Mouse (Mus musculus) gastrocnemius, postnatal 10 days (tissue): ENCODE measurements around the gene Stam2. TPM values are rescaled to one million over a fixed set of nuclear protein-coding genes. Genes with fewer than 3 reads are reported as not detected.

Source experiments
- DNase-seq: peaks from one replicate; pipeline ENCODE4 v3.0.0; 2021; ENCODE audit warnings: mixed read lengths
- total RNA-seq, 2 experiments: library from RNA; stranded (reverse); gene quantifications; 2 replicates each; pipeline ENCODE4 v1.2.3; 2021

The Stam2 gene
- total RNA-seq, 2 experiments from 2014 or later = 17.9 to 20.8 TPM

GRCm38 (mm10) chr2:52730891-52731290 lies 11.2 kb downstream of the Stam2 start:
- DNase-seq = no peak

- no peak for DNase-seq
Observed at GRCm38 (mm10) chr2:52720231-52721025, 21.7 kb downstream of the Stam2 start.

DNA sequence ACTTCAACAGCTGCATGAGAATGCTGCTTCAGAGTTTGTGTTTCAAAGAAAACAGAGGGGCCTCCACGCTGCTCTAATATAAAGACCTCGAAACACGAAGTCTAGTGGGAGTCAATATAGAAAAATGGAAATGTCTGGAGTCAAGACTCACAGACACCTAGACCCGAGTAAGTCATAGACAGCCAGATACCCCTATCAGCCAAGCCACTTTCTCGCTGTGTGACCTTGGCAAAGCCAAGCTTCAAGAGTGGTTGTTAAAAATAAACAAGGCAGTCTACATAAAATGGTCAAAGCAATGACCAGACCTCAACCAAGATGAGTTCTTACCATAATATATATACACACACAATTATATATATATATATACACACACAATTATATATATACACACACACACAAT lies 25.0 kb downstream of the Stam2 start:
- no peak for DNase-seq

GRCm38 (mm10) chr2:52715538-52715937 lies 26.5 kb downstream of the Stam2 start:
- no peak for DNase-seq

- no peak for DNase-seq
Observed at GRCm38 (mm10) chr2:52714111-52714510, 28.0 kb downstream of the Stam2 start.

DNA sequence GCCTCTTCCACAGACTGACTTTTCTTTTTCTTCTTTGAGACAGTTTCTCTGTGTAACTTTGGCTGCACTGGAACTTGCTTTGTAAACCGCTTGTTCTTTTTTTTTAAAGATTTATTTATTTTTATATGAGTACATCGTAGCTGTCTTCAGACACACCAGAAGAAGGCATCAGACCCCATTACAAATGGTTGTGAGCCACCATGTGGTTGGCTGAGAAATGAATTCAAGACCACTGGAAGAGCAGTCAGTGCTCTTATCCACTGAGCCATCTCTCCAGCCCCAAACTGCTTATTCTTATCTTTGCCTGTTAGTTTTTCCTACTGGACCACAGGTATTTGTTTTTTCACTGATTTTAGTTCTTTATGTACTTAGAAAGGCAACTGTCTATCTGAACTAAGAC lies 31.3 kb downstream of the Stam2 start:
- DNase-seq = no peak

DNA sequence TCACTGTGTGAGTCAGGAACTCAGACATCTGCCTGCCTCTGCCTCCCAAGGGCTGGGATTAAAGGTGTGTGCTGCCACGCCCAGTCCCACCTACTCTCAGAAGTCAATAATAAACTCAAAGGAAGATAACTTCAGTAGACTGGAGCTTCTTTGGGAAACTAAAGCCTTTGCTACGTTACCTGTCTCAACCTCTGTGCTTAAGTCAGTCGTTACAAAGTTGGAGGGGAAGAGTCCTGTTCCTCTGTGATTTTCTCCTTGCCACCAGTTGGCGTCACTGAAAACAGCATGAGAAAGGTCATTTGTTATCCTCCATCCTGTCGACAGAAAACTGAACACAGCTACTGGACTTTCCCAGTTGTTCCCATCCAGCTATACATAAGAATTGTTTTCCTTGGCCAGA lies 32.7 kb downstream of the Stam2 start:
- no peak for DNase-seq

DNA sequence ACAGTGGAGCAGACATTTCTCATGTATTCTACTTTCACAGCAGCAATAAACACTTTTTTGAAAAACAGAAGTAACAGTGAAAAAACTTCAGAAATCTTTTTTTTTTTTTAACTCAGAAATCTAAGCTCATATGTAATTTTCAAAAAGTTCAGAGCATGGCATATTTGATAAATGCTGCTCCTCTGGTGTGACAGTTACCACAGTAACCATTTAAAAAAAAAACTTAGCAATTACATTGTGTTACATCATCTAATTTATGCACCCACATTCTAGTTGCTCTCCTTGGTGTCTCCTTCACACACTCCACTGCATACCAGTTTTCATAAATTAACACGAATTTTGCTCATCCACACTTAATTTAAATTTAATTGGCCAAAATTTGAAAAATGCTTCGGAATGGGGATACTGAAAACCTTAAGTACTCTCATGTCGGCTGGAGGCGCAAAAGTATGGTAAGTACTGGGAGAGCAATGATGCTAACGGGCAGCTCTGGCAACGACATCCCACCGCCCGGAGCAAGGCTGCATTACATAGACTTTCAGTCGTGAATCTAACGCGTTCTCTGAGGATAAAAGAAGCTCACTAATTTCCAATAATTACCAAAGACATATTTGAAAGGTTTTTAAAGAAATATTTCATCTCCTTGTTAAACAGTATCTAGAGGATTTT lies 40.6 kb downstream of the Stam2 start:
- no peak for DNase-seq

DNA sequence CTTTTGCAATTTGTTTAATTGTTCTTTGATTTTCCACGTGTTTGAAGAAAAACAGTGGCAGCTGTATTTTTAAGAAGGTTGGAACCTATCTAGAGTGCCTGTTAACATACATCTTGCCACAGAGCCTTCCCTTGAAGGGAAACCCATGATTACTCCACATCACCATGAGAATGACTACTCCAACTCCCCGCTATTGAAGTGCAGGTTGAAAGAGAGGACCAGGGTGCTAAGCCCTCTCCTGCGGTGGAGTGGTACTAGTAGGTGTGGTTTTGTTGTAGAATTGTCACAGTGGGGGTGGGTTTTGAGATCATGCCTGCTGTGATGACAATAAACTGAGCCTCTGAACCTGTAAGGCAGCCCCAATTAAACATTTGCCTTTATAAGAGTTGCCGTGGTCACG lies 41.7 kb downstream of the Stam2 start:
- no peak for DNase-seq

DNA sequence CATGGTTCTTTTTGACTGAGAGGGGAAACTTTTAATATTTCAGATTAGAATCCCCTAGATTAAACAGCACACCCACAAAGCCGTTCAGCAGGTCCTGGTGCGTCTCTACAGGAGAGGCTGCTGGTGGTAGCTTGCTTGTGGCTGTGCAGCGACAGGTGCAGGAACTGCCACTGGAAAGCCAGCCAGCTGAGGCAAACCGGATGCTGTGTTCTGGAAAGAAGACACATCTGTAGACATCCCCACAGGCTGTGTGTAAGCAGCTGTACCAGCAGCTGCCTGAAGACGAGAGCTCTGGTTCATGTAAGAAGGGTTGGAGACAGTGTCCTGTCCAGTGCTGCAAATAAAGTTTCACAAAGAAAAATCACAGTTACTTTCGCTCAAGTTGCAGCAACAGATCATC lies 47.5 kb downstream of the Stam2 start:
- DNase-seq = peak; percentile 8

- no peak for DNase-seq
Observed at GRCm38 (mm10) chr2:52691745-52692144, 50.3 kb downstream of the Stam2 start.

DNA sequence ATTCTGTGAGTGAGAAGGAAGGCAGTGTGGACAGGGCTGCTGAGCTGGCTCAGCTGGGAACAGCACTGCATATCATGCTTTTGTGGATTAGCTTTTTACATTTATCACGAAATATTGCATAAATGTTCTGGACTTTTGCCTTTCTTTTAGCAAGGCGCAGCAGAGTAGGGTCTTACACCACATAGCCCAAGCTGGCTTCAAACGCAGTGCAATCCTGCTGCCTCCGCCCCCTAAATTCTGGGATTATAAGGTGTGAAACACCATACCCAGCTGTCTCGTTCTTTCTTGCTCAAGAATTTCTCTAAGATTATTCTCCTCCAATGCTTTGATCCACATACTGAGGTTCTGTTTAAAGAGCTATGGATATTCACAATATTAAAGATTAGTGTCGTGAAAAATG lies 55.5 kb downstream of the Stam2 start:
- no peak for DNase-seq

DNA sequence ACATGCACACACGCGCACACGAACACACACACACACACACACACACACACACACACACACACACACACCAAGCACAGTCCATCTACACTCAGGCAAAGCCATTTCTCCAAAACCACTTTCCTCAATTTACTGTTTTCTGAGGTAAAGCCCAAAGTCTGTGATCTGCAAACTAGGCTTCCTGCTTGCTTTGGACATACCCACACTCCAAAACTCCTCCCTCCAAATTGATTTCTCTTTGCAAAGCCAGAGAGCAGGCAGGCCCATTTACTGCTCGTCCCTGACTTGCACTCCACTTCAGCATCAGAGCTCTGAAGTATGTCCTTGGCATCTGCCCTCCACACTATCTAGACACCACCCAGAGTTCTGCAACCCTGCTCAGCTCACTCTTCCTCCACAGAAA lies 64.5 kb downstream of the Stam2 start:
- no peak for DNase-seq

GRCm38 (mm10) chr2:52676913-52677303 lies 65.2 kb downstream of the Stam2 start:
- DNase-seq = peak; percentile 13

DNA sequence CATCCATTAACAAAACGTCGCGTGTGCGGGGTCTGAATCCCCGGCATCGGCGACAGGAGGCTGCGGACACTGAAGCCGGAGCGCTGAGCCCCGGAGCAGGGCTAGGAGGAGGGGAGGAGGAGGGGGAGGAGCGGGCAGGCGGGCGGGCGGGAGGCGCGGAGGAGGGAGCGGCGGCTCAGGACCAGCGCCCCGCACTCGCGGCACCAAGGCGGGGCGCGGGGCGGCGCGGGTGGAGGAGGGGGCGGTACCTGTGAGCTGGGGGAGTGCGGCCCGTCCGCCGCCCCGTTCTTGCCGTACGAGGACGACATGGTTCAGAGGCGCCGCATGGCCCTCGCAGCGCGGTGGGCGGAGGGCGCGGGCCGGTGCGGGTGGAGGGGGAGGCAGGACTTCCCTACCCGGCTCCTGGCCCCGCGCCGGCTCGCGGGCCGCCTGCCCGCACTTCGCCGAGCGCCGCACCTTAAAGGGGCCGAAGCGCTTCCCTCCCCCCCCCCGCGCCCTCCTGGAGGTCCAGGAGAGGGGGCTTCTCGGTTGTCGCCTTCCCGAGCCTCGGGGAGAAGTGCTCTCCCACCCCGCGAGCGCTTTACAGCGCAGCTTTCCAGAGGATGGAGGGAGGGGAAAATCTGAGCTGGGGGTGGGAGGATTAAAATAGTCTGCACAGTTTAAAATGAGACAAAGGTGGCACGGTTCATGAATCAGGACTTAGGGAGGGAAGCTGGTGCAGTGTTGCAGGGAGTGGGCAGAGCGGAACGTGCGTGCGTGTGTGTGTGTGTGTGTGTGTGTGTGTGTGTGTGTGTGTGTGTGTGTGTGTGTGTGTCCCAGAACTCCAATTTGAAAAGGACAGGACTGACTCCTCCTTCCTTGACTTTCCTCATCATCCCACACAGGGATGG lies 65.8 kb downstream of the Stam2 start, which contains the start of gene Cacnb4:
TSS of gene Cacnb4 (minus strand) at position 809 of the 890 bp plus-strand sequence.
- peak; percentile 35 for DNase-seq

GRCm38 (mm10) chr2:52675278-52675987 lies 66.6 kb downstream of the Stam2 start:
- DNase-seq = no peak

- peak; percentile 21 for DNase-seq
Observed at GRCm38 (mm10) chr2:52674886-52675277, 67.2 kb downstream of the Stam2 start.

DNA sequence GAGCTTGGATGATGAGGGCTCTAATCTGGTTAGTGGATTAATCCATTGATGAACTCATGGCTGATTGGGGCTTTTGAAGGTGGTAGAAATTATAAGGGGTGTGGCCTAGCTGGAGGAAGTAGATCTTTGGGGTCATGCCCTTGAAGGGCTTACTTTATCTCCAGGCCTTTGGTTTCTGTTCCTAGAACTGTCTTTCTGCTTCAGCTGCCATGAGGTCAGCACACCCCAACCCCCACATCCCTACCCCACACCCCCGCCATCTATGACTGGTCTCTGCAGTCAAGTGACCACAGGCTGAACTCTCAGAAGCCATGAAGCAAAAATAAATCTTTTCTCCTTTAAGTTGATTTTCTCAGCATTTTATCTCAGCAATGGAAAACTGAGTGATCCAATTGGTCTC lies 68.9 kb downstream of the Stam2 start:
- no peak for DNase-seq

DNA sequence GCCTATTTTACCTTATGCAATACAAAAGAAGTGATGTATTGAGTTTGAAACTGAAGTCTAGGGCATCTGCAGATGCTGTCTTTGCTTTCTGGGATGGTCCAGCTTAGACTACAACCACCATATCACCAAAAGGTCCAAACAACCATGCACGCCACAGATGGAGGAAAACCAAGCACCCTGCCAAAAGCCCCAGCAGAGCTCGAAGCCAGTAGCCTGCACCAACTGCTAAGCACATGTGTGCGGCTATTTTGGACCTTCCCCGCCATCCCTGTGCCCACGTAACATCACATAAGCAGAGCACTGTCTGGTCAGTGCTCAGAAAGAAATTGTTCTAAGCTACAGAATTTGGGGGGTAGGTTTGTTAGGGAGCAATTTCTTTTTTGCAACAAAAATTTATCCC lies 71.3 kb downstream of the Stam2 start:
- DNase-seq = no peak

DNA sequence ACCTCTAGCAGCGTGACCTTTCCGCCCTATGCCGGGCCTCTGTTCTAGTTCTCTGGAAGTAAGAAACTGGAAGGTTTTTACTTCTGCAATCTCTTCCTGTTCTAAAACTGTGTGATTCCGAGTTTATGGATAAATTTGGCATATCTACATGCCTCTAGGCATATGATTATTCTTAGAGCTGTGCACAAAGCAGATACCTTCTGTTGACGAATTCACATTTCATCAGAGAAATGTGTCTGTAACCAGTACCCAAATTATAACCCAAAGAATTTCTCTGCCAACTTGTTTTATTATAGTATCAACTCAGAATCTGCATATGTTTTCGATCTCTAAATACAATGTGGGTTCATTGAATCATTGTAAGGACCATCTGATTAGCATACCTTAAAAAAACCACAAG lies 73.6 kb downstream of the Stam2 start:
- no peak for DNase-seq

DNA sequence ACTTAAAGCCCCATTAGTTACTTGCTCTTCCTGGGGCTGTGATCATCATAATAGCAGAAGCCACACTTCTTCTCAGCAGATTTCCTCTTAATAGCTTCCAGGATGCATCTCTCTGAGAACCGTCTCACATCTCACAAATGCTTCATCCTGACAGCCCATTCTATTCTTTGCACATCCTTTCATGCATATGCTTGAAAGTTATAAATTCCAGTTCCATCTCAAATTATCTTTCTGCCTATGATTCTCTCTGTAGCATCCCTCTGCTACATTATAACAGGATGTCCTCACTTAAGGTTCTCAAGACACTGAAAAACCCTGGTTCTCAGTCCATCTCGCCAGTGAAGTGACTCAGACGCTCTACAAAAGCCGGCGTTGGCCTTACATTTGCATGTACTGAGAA lies 85.4 kb downstream of the Stam2 start:
- no peak for DNase-seq

- no peak for DNase-seq
Observed at GRCm38 (mm10) chr2:52654541-52654940, 87.5 kb downstream of the Stam2 start.
